Mouse (Mus musculus) kidney, adult 18-20 months (tissue): ENCODE measurements around the gene Tysnd1.

Source experiments
- DNase-seq: peaks from one replicate; pipeline ENCODE4 v3.0.0; 2021

Tysnd1 gene

GRCm38 (mm10) chr10:61694870-61695670 lies at the start of gene Tysnd1:
Tysnd1 (plus strand) TSS chr10:61695514.
- DNase-seq: peak; percentile 95

DNA sequence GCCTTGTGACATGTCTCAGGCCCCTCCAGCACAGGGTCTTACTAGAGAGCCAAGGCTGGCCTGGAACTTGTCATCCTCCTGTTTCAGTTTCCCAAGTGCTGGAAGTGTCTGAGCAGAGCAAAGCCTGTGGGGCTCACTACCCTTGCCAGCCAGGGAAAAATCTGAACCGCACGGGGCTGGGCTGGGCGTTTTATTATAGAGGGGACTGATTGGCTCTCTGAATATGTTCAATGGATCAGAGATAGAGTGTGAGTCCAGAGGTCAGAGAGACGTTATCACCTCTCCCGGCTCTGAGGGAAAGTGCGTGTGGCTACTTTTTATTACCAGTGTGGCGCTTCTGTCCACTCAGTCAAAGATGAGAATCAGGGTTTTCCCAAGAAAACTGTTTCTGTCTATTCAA lies 48.8 kb upstream of the Tysnd1 start:
- DNase-seq: no peak

DNA sequence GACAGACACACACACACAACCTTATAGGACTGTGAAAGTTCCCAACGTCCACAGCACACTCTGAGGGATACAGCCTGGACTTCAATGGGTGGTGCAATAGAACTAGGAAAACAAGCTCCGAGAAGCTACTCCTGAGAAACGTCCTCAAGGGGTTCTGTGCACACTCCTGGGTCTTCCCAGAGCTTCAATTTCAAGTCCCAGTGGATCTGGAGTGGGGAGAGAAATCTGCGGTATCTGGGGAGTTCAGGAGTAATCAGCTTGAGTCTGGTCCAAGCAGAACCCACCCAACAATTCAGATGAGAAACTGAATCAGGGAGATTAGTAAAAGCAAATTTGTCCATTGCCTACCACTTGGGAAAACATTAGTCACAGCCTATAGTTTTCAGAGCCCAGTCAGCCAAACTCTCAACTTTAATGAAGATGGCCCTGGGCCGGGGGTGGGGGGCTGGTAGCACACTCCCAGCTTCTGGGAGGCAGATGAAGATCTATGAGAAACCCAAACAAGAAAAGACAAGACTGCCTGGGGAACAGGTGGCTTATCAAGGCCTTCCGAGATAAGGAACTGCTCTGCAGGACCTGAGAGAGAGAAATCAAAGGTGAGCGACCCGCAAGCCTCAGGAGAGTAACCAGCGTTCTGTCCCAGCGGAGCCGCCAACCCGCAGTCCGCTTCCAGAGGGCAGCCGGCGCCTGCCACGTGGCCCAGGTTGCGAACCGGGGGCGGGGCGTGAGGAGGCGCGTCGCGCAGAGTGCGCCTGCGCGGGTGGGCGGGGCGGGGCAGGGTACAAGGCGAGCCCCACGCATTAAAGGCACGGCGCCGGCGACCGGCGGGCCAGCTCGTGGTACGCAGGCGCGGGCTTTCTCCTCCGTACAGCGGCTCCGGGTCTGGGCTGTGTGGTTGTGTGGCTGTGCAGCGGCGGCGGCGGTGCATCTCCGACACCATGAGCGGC lies 47.3 kb upstream of the Tysnd1 start, which contains the start of gene Ppa1:
Gene Ppa1 (plus strand): TSS at position 763 of the 947 bp plus-strand sequence.
- DNase-seq: peak; percentile 88

DNA sequence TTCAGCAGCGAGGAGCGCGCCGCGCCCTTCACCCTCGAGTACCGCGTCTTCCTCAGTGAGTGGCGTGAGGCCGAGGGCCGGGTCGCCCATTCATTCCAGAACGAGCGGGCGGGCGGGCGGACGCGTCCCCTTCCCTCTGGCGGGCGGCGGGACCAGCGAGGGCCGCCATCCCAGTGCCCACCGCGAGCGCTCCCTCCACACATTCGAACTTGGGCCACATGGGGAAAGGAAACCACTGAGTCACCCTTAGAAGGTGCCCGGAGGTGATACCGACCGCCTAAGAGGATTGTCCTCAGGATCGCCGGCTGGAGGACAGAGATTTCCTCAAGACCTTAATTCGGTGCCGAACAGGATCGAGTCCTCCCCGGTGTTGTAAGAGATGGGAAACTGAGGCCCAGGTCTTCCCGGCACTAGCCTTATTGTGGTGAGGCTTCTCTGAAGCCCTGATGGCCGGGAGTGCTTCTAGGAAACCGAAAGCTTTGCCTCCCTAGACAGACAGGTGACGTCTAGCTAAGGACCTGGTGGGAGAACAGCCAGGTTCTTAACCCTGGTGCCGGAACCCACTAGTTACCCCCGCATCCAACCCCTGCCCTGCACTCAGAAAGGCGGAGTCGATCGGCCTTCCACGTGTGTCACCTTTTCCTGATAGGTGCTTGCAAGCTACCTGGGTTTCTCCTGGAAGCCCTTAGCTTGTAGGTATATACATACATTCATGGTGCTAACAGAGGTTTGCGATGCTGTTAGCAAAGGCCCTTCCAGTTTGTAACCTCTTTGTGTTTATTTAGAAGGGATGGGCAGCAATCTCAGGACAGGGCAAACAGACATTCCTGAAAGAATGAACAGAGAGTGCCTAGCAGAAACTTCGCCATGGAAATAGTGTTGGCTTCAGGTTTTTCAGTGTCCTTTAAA lies 46.3 kb upstream of the Tysnd1 start:
- DNase-seq: peak; percentile 30

DNA sequence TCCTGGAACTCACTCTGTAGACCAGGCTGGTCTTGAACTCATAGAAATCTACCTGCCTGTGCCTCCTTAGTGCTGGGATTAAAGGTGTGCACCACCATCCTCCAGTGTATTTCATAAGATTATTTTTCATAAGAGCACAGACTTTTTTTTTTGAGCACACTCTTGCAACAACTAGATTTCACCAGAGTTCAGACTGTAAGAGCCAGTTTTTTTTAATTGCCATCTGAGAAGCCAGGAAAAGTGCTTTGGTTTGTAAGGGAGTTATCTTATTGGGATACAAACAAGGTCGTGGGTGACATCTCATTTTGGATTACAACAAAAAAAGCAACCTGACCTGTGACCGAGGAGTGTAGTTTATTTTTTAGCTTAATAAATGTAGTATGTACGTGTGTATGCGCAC lies 41.2 kb upstream of the Tysnd1 start:
- DNase-seq: no peak

DNA sequence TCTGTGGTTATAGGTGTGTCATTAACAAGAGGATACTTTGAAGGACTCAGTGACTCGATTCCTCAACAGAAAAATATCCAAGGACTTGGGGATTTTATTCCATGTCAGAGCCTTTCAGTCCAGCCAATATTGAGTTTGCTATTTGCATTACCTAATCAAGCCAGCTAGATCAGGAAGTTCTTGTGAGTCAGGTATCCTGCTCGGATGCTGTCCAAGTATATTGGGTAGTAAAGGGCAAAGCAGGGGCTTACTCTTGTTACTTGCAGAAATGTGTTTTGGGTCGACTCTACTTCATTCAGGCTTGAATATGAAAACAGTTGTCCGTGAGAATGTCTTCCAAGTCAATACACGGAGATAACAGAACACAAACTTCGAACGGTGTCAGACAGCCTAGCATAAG lies 40.6 kb upstream of the Tysnd1 start:
- DNase-seq: no peak

- no peak for DNase-seq
These were observed 40.1 kb upstream of the Tysnd1 start for GRCm38 (mm10) chr10:61655188-61655587.

DNA sequence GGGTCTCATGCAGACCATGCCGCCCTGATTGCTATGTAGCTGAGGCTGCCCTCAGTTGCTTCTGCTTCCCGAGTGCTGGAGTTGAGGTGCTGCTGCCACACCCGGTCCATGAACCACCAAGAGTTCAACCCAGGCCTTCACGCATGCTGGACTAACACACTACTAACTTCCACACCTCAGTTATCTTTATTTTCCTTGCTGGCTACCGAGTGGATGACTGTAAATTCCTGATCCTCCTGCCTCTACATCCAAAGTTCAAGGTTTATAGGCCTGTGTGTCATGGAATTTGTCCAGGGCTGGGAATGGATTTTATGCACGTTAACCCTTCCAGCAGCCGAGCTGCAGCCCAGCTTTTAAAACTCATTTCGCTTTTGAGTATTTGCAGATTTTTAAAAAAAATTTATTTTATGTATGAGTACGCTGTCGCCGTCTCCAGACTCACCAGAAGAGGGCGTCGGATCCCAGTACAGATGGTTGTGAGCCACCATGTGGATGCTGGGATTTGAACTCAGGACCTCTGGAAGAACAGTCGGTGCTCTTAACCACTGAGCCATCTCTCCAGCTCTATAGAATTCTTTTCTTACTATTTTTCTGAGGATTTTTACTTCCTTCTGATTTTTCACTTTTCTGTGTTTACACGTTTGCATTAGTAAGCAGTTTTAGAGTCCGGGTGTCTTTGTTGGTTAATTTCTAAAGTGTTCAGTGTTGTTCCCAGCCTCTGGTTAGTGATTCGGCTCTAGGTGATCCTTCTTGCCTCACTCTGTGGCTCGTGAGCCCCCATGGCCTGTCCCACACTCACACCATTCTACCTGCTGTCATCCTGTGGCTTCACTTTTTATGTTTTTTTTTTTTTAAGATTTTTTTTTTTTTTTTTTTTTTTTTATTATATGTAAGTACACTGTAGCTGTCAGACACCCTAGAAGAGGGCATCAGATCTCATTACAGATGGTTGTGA lies 38.1 kb upstream of the Tysnd1 start:
- DNase-seq: peak; percentile 13

DNA sequence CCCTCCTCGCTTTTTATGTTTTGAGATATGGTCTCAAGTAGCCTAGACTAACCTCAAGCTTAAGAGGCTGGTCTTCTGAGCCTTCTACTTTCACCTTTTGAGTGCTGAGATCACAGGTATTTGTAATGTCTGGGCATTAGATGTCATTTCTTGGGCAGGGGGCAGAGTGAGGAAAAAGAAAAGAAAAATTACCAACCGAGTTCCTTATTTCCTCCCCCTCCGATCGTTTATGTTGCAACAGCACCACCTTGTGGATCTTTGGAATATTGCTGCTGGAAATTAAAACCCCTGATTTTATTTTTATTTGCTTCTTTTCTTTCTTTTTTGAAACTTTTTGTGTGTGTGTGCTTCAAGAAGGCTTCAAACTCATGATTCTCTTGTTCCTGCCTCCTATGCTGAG lies 37.3 kb upstream of the Tysnd1 start:
- peak; percentile 7 for DNase-seq

DNA sequence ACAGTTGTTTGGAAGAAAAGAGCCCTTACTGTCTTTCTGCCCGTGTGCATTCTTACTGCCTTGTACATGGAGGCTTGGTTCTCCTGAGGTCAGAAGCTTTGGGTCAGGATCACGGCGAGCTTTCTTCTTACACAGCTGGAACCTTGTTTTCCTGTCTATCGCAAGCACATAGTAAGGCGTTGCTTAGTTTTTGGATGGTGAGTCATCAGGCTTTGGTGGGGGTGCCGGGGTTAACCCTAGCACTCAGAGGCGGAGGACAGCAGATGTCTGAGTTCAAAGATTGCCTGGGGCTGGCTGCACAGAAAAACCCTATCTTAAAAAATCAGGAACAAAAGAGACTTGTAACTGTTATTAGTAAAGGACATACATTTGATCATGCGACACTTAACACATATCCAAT lies 33.4 kb upstream of the Tysnd1 start:
- no peak for DNase-seq

- DNase-seq: no peak
These were observed 32.8 kb upstream of the Tysnd1 start for GRCm38 (mm10) chr10:61662391-61662988.

DNA sequence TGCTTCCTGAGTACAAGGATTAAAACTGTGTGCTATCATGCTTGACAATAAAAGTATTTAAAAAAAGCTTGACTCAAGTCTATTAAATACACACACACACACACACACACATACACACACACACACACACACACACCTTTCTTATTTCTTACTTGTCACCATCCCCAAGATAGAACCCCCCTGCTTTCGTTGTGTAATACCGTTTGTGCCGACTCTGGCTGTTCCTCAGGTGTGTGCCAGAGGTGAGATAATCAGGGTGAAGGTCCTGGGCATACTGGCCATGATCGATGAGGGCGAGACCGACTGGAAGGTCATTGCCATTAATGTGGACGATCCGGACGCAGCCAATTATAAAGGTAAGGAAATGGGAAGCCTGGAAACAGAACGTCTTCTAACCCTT lies 30.2 kb upstream of the Tysnd1 start:
- no peak for DNase-seq

DNA sequence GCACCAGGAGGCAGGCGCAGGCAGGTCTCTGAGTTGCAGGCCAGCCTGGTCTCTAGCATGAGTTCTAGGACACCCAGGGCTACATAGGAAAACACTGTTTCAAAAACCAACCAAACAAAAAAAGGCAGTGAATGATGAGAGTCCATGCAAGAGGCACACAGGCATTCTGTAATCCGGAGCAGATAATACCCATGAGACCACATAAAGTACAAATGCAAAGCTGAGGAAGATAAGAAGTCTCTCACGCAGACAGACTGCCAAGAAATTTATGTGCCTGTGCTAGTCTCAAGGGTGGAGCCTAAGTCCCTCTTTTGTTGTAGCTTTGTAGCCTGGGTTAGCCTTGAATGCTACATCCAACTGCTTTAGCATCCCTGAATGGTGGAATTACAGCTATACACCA lies 29.7 kb upstream of the Tysnd1 start:
- DNase-seq: no peak

GRCm38 (mm10) chr10:61669289-61669688 lies 26.0 kb upstream of the Tysnd1 start:
- no peak for DNase-seq

DNA sequence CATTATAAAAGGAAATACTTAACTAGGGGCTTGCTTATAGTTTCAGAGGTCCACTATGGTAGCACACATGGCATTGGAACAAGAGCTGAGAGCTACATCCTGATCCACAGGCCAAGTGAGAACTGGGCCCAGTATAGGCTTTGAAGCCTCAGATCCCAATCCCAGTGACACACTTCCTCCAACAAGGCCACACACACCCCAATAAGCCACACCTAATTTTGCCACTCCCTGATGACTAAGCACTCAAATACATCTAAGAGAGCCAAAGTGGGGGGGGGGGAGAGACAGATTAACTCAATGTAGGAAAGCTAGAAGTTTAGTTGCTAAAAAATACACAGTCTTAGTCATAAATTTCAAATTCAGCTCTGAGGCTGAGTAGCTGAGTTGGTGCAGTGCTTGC lies 25.4 kb upstream of the Tysnd1 start:
- no peak for DNase-seq

DNA sequence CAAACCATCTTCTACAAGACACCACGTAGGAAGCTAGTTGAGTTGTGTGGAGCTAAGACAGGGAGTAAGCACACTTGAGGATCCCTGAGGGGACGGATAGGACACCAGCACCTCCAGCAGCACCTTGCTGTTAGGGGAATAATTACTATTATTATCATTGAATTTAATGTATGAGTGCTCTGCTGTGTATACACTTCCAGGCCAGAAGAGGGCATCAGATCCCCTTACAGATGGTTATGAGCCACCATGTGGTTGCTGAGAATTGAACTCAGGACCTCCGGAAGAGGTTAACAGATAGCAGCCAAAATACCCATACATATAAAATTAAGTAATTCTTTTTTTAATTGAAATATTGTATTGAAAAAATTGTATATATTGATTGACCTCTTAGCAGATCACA lies 24.6 kb upstream of the Tysnd1 start:
- DNase-seq: no peak

- DNase-seq: no peak
These were observed 19.4 kb upstream of the Tysnd1 start for GRCm38 (mm10) chr10:61675935-61676334.

GRCm38 (mm10) chr10:61679545-61679944 lies 15.8 kb upstream of the Tysnd1 start:
- DNase-seq: no peak

- peak; percentile 98 for DNase-seq
These were observed 15.1 kb upstream of the Tysnd1 start, which contains the start of gene Sar1a for GRCm38 (mm10) chr10:61680015-61680913. Sar1a (plus strand) TSS chr10:61680299.

DNA sequence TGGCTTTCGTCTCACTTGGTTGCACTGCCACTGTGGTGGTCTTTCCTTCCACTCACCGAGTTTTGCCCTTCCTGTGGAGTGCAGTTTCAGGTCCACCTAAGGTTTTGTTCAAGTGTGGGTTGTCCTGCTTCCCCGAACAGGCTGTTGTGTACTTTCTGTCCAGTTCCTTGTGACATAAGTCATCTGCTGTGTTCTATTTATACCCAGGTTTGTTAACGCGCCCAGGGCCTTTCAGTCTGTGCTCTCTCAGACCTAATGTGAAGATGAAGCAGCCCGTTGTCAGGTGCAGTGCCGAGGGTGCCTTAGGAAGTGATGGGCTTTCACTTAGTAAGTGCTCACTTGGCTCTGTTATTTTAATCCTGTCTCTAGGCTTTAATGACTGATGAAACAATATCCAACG lies 5.9 kb upstream of the Tysnd1 start:
- no peak for DNase-seq
